Mouse (Mus musculus): ENCODE results near the gene Smchd1. TPM values are rescaled to one million over a fixed set of nuclear protein-coding genes. Genes with fewer than 3 reads are reported as not detected.
A peak's percentile ranks its signal among the peaks of the same experiment; 100 is the strongest.

Gene Smchd1
- 64.4 and 65.3 TPM in 2 replicates for polyA plus RNA-seq (2014; fragmentation: Nextera tagmentation; extraction: Ambion mirVana)

DNA sequence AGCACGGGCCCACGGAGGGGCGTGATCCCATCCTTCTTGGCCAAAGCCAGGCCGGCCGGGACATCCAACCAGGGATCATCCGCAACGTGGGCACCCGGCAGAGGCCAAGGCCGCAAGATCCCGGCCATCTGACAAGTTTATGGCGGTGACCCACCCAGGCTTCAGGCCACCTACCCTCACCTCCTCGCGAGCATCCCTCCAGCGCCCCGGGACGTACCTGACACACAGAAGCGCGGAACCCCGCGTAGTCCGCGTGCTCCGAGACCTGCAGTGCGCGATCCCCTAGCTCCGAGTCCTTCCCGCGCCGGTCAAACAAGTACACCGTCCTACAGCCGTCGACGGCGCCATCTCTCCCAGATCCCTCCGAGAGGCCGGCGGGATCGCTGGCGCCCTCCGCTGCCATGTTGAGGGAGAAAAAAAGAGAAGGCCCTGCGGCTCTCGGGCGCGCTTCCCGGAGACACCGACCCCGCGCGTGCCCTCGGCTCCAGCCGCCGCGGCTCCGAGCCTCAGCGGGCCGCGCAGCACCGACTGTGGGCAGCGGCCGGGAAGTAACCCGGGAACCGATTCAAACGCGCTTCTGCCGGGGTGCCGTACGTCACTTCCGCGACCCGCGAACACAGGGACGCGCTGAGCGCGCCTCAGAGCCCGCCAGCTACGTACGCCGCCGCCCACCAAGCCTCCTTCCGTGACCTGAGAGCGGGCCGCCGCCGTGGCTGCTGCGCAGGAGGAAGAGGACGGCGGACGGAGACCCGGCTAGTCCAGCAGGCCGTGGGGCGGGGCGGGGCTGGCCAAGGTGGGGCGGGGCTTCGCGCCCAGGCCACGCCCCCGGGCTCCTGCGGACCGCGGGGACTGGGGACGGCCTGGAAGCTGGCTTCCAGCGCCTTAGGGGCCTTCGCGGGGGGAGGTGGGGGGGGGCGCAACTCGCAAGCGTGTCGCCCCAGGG lies at the start of gene Smchd1:
Smchd1 (minus strand) TSS at position 582 of the 943 bp plus-strand sequence.
- ATAC-seq (peak; percentile 94), DNase-seq (ENCODE audit: low spot score) (peak; percentile 94)
- H3K4me1 ChIP-seq (ENCODE audit: control insufficient read depth, insufficient read depth, low read length), result peaks cover 8% of the 10 kb centered on the region
- peak within 1 kb of the TSS; percentile 93 for H3K9ac ChIP-seq (ENCODE audit: low read length)
- H3K27ac ChIP-seq (ENCODE audit: low read depth, low read length), result peak within 1 kb of the TSS; percentile 99
- peak within 1 kb of the TSS; percentile 85 for H3K4me2 ChIP-seq (ENCODE audit: low read length)
- H3K36me3 ChIP-seq (ENCODE audit: control insufficient read depth, insufficient read depth, low read length), result no peaks in the 10 kb centered on the region
- H3K27me3 ChIP-seq (replicated peaks; ENCODE audit: control insufficient read depth, insufficient read depth, low read length), result no peaks in the 10 kb centered on the region
- WGBS, result under 1% methylated on average over 79 of the region's 109 CpGs
- no peaks in the 10 kb centered on the region for H3K9me3 ChIP-seq (replicated peaks; ENCODE audit: control insufficient read depth, low read length)
- peak within 1 kb of the TSS; percentile 82 for H3K4me3 ChIP-seq (ENCODE audit: low read depth, low read length)

- H3K4me2 ChIP-seq (ENCODE audit: low read length), result no peak overlapping the region
- WGBS, result 96% methylated on average over 11 of the region's 11 CpGs
- no peak overlapping the region for H3K27ac ChIP-seq (ENCODE audit: low read depth, low read length)
- H3K4me3 ChIP-seq (ENCODE audit: low read depth, low read length), result no peak overlapping the region
- H3K27me3 ChIP-seq (replicated peaks; ENCODE audit: control insufficient read depth, insufficient read depth, low read length), result no peaks in the 10 kb centered on the region
- no peak for DNase-seq (ENCODE audit: low spot score)
- no peaks in the 10 kb centered on the region for H3K9me3 ChIP-seq (replicated peaks; ENCODE audit: control insufficient read depth, low read length)
- H3K36me3 ChIP-seq (ENCODE audit: control insufficient read depth, insufficient read depth, low read length), result peaks cover 68% of the 10 kb centered on the region
- H3K4me1 ChIP-seq (ENCODE audit: control insufficient read depth, insufficient read depth, low read length), result no peaks in the 10 kb centered on the region
- H3K9ac ChIP-seq (ENCODE audit: low read length), result no peak overlapping the region
- ATAC-seq, result no peak
These were observed 35.2 kb upstream of the Smchd1 start for GRCm38 (mm10) chr17:71510297-71510696.

DNA sequence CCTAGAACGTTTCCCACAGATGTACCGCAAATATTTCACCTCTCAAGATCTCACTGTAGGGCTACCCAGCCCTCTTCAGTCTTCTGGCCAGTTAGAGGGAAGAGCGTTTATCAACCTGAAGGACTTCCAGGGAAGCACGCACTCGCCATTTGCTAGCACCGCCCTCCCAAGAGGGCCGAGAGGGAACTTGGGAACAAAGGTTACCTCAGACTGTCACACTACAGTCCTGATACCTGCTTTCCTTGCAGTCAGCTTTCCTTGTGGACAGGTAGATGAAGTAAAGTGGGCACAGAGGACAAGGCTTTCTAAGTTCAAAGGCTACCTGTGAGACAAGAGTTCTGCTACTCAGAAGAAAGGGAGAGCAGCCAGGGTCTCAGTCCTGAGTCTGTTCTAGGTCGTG lies 31.7 kb upstream of the Smchd1 start:
- Histone ChIP-seq H3K36me3 (ENCODE audit: control insufficient read depth, insufficient read depth, low read length) (peaks cover 59% of the 10 kb centered on the region), H3K4me2 (ENCODE audit: low read length) (no peak overlapping the region), H3K4me3 (ENCODE audit: low read depth, low read length) (no peak overlapping the region), H3K9ac (ENCODE audit: low read length) (no peak overlapping the region), H3K27me3 (replicated peaks; ENCODE audit: control insufficient read depth, insufficient read depth, low read length) (no peaks in the 10 kb centered on the region), H3K27ac (ENCODE audit: low read depth, low read length) (no peak overlapping the region), H3K4me1 (ENCODE audit: control insufficient read depth, insufficient read depth, low read length) (no peaks in the 10 kb centered on the region), H3K9me3 (replicated peaks; ENCODE audit: control insufficient read depth, low read length) (no peaks in the 10 kb centered on the region)
- 91% methylated on average over 8 of the region's 8 CpGs for WGBS
- no peak for ATAC-seq
- DNase-seq (ENCODE audit: low spot score), result no peak

DNA sequence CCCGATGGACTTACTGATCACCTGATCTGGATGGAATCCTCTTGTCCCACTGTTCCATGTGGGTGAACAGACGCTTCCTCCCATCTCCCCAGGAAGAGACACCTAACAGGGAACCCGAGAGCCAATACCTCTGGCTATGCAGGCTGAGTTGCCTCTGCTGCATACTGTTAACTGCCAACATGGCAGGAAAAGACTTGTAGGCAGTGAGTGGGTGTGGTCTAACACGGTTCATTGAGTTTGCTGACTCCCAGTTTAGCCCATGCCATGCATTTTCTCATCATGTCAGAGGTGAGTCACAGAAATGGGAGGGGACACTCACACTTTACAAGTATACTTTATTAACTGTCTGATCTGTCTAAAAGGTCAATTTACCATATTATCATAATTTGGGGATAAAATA lies 20.6 kb upstream of the Smchd1 start:
- H3K36me3 ChIP-seq (ENCODE audit: control insufficient read depth, insufficient read depth, low read length), result peaks cover 53% of the 10 kb centered on the region

GRCm38 (mm10) chr17:71491332-71491686 lies 16.2 kb upstream of the Smchd1 start:
- H3K9ac ChIP-seq (ENCODE audit: low read length), result no peak overlapping the region
- H3K27ac ChIP-seq (ENCODE audit: low read depth, low read length), result no peak overlapping the region
- H3K4me2 ChIP-seq (ENCODE audit: low read length), result no peak overlapping the region
- 80% methylated on average over 4 of the region's 4 CpGs for WGBS
- H3K9me3 ChIP-seq (replicated peaks; ENCODE audit: control insufficient read depth, low read length), result no peaks in the 10 kb centered on the region
- ATAC-seq (no peak), DNase-seq (ENCODE audit: low spot score) (no peak)
- no peaks in the 10 kb centered on the region for H3K27me3 ChIP-seq (replicated peaks; ENCODE audit: control insufficient read depth, insufficient read depth, low read length)
- H3K4me3 ChIP-seq (ENCODE audit: low read depth, low read length), result no peak overlapping the region
- no peaks in the 10 kb centered on the region for H3K4me1 ChIP-seq (ENCODE audit: control insufficient read depth, insufficient read depth, low read length)
- peaks cover 19% of the 10 kb centered on the region for H3K36me3 ChIP-seq (ENCODE audit: control insufficient read depth, insufficient read depth, low read length)

More for the DNA sequence above, 20.6 kb upstream of the Smchd1 start:
- DNase-seq (ENCODE audit: low spot score) (no peak), ATAC-seq (no peak)
- H3K27me3 ChIP-seq (replicated peaks; ENCODE audit: control insufficient read depth, insufficient read depth, low read length), result no peaks in the 10 kb centered on the region
- no peak overlapping the region for H3K27ac ChIP-seq (ENCODE audit: low read depth, low read length)
- H3K4me2 ChIP-seq (ENCODE audit: low read length), result no peak overlapping the region
- H3K4me3 ChIP-seq (ENCODE audit: low read depth, low read length), result no peak overlapping the region
- no peaks in the 10 kb centered on the region for H3K4me1 ChIP-seq (ENCODE audit: control insufficient read depth, insufficient read depth, low read length)
- no peaks in the 10 kb centered on the region for H3K9me3 ChIP-seq (replicated peaks; ENCODE audit: control insufficient read depth, low read length)
- no peak overlapping the region for H3K9ac ChIP-seq (ENCODE audit: low read length)
- WGBS, result 91% methylated on average over 4 of the region's 4 CpGs

DNA sequence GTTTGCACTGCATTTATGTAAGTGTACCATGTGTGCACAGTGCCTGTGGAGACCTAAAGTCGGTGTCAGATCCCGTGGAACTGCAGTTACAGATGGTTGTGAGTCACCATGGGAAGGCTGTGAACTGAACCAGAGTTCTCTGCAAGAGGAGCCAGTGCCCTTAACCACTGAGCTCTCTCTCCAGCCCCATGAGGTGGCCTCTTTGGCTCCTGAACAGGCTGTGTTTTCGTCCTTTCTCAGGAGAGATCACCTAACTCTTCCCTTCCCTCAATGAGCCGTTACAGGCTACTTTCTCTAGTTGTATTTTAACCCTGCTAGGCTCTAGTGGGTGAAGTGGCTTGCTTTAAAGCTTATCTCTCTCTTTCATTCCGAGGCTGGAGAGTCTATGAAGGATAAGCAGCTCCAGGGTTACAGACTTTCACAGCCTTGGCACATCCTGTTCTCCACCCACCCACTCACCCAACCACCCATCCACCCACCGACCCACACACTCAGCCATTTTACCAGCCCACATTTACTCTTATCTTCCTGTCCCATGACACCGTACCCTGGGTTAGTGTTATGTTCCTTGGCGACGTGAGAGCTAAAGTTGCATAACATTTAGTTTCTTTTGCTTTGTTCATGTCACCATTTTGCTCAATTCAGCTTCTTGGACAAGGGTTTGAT lies 15.7 kb upstream of the Smchd1 start:
- Histone ChIP-seq H3K9ac (ENCODE audit: low read length) (no peak overlapping the region), H3K4me1 (ENCODE audit: control insufficient read depth, insufficient read depth, low read length) (no peaks in the 10 kb centered on the region)

DNA sequence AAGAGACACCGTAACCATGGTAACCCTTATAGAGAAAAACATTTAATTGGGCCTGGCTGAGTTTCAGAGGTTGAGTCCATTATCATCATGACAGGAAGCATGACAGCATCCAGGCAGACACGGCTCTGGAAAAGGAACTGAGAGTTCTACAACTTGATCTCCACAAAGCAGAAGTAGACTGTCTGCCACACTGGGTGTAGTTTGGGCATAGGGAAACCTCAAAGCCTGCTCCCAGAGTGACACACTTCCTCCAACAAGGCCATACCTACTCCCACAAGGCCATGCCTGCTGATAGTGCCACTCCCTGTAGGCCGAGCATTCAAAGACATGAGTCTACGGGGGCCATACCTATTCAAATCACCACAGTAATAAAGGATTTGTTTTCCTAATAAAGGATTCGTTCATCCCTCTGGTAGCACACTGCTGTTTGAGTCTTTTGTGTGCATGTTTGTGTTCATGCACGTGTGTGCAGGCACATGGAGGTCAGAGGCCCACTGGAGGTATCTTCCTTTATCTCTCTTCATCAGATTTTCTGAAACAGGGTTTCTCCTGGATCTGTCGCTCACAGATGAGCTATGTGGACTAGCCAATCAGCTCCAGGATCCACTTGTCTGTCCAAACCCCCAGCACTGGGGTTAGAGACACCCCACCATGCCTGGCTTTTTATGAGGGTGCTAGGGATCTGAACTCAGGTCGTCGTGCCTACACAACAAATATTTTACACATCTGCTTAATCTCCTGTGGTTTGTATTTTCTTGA lies 14.7 kb upstream of the Smchd1 start:
- WGBS, result 76% methylated on average over 9 of the region's 9 CpGs
- Histone ChIP-seq H3K36me3 (ENCODE audit: control insufficient read depth, insufficient read depth, low read length) (peaks cover 6% of the 10 kb centered on the region), H3K4me1 (ENCODE audit: control insufficient read depth, insufficient read depth, low read length) (no peaks in the 10 kb centered on the region), H3K27me3 (replicated peaks; ENCODE audit: control insufficient read depth, insufficient read depth, low read length) (no peaks in the 10 kb centered on the region), H3K27ac (ENCODE audit: low read depth, low read length) (no peak overlapping the region), H3K4me2 (ENCODE audit: low read length) (no peak overlapping the region), H3K9ac (ENCODE audit: low read length) (no peak overlapping the region), H3K4me3 (ENCODE audit: low read depth, low read length) (no peak overlapping the region), H3K9me3 (replicated peaks; ENCODE audit: control insufficient read depth, low read length) (no peaks in the 10 kb centered on the region)
- no peak for DNase-seq (ENCODE audit: low spot score)
- ATAC-seq, result no peak

More for the DNA sequence above, 15.7 kb upstream of the Smchd1 start:
- no peak for ATAC-seq
- WGBS, result 87% methylated on average over 9 of the region's 9 CpGs
- Histone ChIP-seq H3K9me3 (replicated peaks; ENCODE audit: control insufficient read depth, low read length) (no peaks in the 10 kb centered on the region), H3K4me2 (ENCODE audit: low read length) (no peak overlapping the region), H3K27me3 (replicated peaks; ENCODE audit: control insufficient read depth, insufficient read depth, low read length) (no peaks in the 10 kb centered on the region), H3K4me3 (ENCODE audit: low read depth, low read length) (no peak overlapping the region), H3K36me3 (ENCODE audit: control insufficient read depth, insufficient read depth, low read length) (peaks cover 15% of the 10 kb centered on the region), H3K27ac (ENCODE audit: low read depth, low read length) (no peak overlapping the region)
- DNase-seq (ENCODE audit: low spot score), result no peak

DNA sequence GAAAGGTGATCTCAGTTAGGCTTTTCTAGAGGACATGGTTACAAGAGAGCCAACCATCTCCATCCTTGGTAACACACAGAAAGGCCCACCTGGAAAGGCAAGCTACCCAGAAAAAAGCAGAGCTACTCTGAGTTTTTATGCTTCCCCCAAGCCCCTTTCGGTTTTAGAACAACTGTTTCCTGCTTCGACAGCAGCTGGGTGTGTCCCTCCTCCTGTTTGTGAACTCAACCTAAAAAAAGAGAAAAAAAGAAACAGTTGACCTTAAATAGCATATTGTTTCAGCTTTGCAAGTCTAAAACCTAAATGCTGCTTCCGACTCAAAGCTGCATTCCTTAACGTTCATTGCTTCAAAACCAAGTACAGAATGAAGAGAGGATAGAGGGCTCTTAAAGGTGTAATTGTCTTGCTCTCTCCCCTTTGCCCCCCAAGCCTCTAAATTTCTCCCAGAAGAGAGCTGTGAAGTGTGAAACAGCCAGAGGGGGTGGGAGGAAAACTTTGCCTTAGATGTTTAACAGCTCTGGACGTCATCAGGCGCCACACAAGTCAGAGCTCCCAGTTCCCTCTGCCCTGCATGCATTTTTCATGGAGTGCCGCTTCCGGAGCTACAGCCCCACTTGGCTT lies 11.2 kb upstream of the Smchd1 start:
- no peak overlapping the region for H3K27ac ChIP-seq (ENCODE audit: low read depth, low read length)
- no peaks in the 10 kb centered on the region for H3K27me3 ChIP-seq (replicated peaks; ENCODE audit: control insufficient read depth, insufficient read depth, low read length)
- no peak overlapping the region for H3K4me2 ChIP-seq (ENCODE audit: low read length)
- H3K4me3 ChIP-seq (ENCODE audit: low read depth, low read length), result no peak overlapping the region
- H3K9ac ChIP-seq (ENCODE audit: low read length), result no peak overlapping the region
- H3K36me3 ChIP-seq (ENCODE audit: control insufficient read depth, insufficient read depth, low read length), result no peaks in the 10 kb centered on the region
- ATAC-seq (no peak), DNase-seq (ENCODE audit: low spot score) (no peak)
- H3K9me3 ChIP-seq (replicated peaks; ENCODE audit: control insufficient read depth, low read length), result no peaks in the 10 kb centered on the region
- H3K4me1 ChIP-seq (ENCODE audit: control insufficient read depth, insufficient read depth, low read length), result no peaks in the 10 kb centered on the region
- WGBS, result 58% methylated on average over 8 of the region's 8 CpGs

Data from forebrain, embryonic 14.5 days (tissue).